Mouse (Mus musculus): ENCODE measurements around the gene Gm15557.
"Not testable (repeated sequence)": the region's sequence is repeated elsewhere in the genome, so short reads cannot be mapped to it uniquely, and the experiment has no call there.

Gm15557 gene

GRCm38 (mm10) chr2:155940681-155941080 is at the start of gene Gm15557:
Gene Gm15557 (plus strand): TSS chr2:155940728.
- DNase-seq = no peak

GRCm38 (mm10) chr2:155894307-155895045 is 46.1 kb upstream of the Gm15557 start:
- no peak for DNase-seq

GRCm38 (mm10) chr2:155895046-155895735 is 45.3 kb upstream of the Gm15557 start:
- DNase-seq = no peak

GRCm38 (mm10) chr2:155902989-155903631 is 37.4 kb upstream of the Gm15557 start:
- DNase-seq = no peak

- no peak for DNase-seq
Observed at GRCm38 (mm10) chr2:155903632-155904008, 36.9 kb upstream of the Gm15557 start.

- no peak for DNase-seq
Observed at GRCm38 (mm10) chr2:155914684-155915083, 25.8 kb upstream of the Gm15557 start.

GRCm38 (mm10) chr2:155923143-155923542 is 17.4 kb upstream of the Gm15557 start:
- no peak for DNase-seq

GRCm38 (mm10) chr2:155925213-155925612 is 15.3 kb upstream of the Gm15557 start:
- DNase-seq = not testable (repeated sequence)

- DNase-seq = no peak
Observed at GRCm38 (mm10) chr2:155928711-155929345, 11.7 kb upstream of the Gm15557 start.

GRCm38 (mm10) chr2:155929531-155930442 is 10.7 kb upstream of the Gm15557 start, which contains the start of gene Uqcc1:
Gene Uqcc1 (minus strand): TSS chr2:155930310.
- DNase-seq = peak; percentile 93

- DNase-seq = no peak
Observed at GRCm38 (mm10) chr2:155939897-155940529, 515 bp upstream of the Gm15557 start.

GRCm38 (mm10) chr2:155941697-155942442 is 1.3 kb downstream of the Gm15557 start:
- no peak for DNase-seq

GRCm38 (mm10) chr2:155943463-155943862 is 2.9 kb downstream of the Gm15557 start:
- peak; percentile 36 for DNase-seq

- DNase-seq = no peak
Observed at GRCm38 (mm10) chr2:155944685-155945084, 4.2 kb downstream of the Gm15557 start.

- DNase-seq = peak; percentile 39
Observed at GRCm38 (mm10) chr2:155945124-155945523, 4.6 kb downstream of the Gm15557 start, which contains the start of gene Gdf5. Gene Gdf5 (minus strand): TSS chr2:155945367.

GRCm38 (mm10) chr2:155945580-155945979 is 5.1 kb downstream of the Gm15557 start:
- no peak for DNase-seq

GRCm38 (mm10) chr2:155946069-155946468 is 5.5 kb downstream of the Gm15557 start:
- peak; percentile 84 for DNase-seq

GRCm38 (mm10) chr2:155946499-155946898 is 6.0 kb downstream of the Gm15557 start:
- DNase-seq = no peak

- no peak for DNase-seq
Observed at GRCm38 (mm10) chr2:155947390-155948002, 7.0 kb downstream of the Gm15557 start.

- DNase-seq = no peak
Observed at GRCm38 (mm10) chr2:155949362-155949761, 8.8 kb downstream of the Gm15557 start.

Measured in right cerebral cortex, postnatal 14 days (tissue).